Mouse (Mus musculus) E14TG2a.4 (cell line): ENCODE data around the gene Trpm4.

Experiments used
- CTCF ChIP-seq: conservative IDR thresholded peaks from 2 replicates; pipeline ENCODE4 v1.5.1; 2014; ENCODE audit warnings: low read length
- NANOG ChIP-seq: IDR thresholded peaks from 2 replicates; pipeline ENCODE4 v1.6.1; 2014; ENCODE audit warnings: borderline replicate concordance, low read length, mixed read lengths
- POU5F1 ChIP-seq: IDR thresholded peaks from 2 replicates; pipeline ENCODE4 v1.6.1; 2014; ENCODE audit warnings: low read length, borderline replicate concordance

GRCm38 (mm10) chr7:45253806-45254205 is 79.8 kb downstream of the Trpm4 start:
- no peak for TF ChIP-seq NANOG
- no peak for TF ChIP-seq CTCF
- TF ChIP-seq POU5F1 = no peak
